Mouse (Mus musculus): ENCODE results near the gene Ywhab. TPM values are rescaled to one million over a fixed set of nuclear protein-coding genes. Genes with fewer than 3 reads are reported as not detected.
A peak's percentile ranks its signal among the peaks of the same experiment; 100 is the strongest.

Ywhab gene
- 100 to 1,000 TPM; 138 to 139 TPM for total RNA-seq (2021)

- DNase-seq: no peak
- intact Hi-C loops (cut with DNase I): no loop called here
These were observed at the start of gene Ywhab for GRCm38 (mm10) chr2:163994654-163994976. Gene Ywhab, plus strand, starts transcription at chr2:163994960.

GRCm38 (mm10) chr2:163946221-163946620 lies 48.5 kb upstream of the Ywhab start:
- peak; percentile 26 to 30 for DNase-seq
- intact Hi-C loops (cut with DNase I): no loop called here

GRCm38 (mm10) chr2:163947976-163948375 lies 46.8 kb upstream of the Ywhab start:
- DNase-seq: no peak
- intact Hi-C loops (cut with DNase I): no loop called here

GRCm38 (mm10) chr2:163951770-163952169 lies 43.0 kb upstream of the Ywhab start:
- peak; percentile 67 to 74 for DNase-seq
- intact Hi-C loops (cut with DNase I): loop anchor here (1.0 to 10.0 kb wide), 2 partner anchors 93 to 167 kb away; no protein-coding TSS in a partner anchor

GRCm38 (mm10) chr2:163953622-163954310 lies 41.0 kb upstream of the Ywhab start:
- no peak for DNase-seq
- intact Hi-C loops (cut with DNase I): loop anchor here (10.0 kb wide), 1 partner anchor 169 kb away; no protein-coding TSS in a partner anchor

GRCm38 (mm10) chr2:163964606-163965560 lies 29.9 kb upstream of the Ywhab start:
- intact Hi-C loops (cut with DNase I): no loop called here
- no peak for DNase-seq

GRCm38 (mm10) chr2:163965706-163966105 lies 29.1 kb upstream of the Ywhab start:
- DNase-seq: no peak
- intact Hi-C loops (cut with DNase I): no loop called here

- intact Hi-C loops (cut with DNase I): no loop called here
- DNase-seq: peak; percentile 57 to 78
These were observed 26.2 kb upstream of the Ywhab start for GRCm38 (mm10) chr2:163968581-163968980.

GRCm38 (mm10) chr2:163970326-163970725 lies 24.4 kb upstream of the Ywhab start:
- no peak for DNase-seq
- intact Hi-C loops (cut with DNase I): no loop called here

- DNase-seq: no peak
- intact Hi-C loops (cut with DNase I): no loop called here
These were observed 20.7 kb upstream of the Ywhab start for GRCm38 (mm10) chr2:163974056-163974455.

- intact Hi-C loops (cut with DNase I): no loop called here
- DNase-seq: peak; percentile 20 to 25
These were observed 18.3 kb upstream of the Ywhab start for GRCm38 (mm10) chr2:163976448-163976847.

- DNase-seq: no peak
- intact Hi-C loops (cut with DNase I): no loop called here
These were observed 7.5 kb upstream of the Ywhab start for GRCm38 (mm10) chr2:163987233-163987632.

- no peak for DNase-seq
- intact Hi-C loops (cut with DNase I): no loop called here
These were observed 1.9 kb upstream of the Ywhab start for GRCm38 (mm10) chr2:163992871-163993270.

GRCm38 (mm10) chr2:163994977-163995862 lies 460 bp downstream of the Ywhab start:
- intact Hi-C loops (cut with DNase I): loop anchor here (5.0 kb wide), 1 partner anchor 57 kb away; no protein-coding TSS in a partner anchor
- DNase-seq: peak; percentile 96 to 97

GRCm38 (mm10) chr2:163996275-163996674 lies 1.5 kb downstream of the Ywhab start:
- no peak for DNase-seq
- intact Hi-C loops (cut with DNase I): loop anchor here (5.0 kb wide), 1 partner anchor 56 kb away; no protein-coding TSS in a partner anchor

- intact Hi-C loops (cut with DNase I): loop anchor here (5.0 kb wide), 1 partner anchor 55 kb away; no protein-coding TSS in a partner anchor
These were observed 2.1 kb downstream of the Ywhab start for GRCm38 (mm10) chr2:163996899-163997298.

GRCm38 (mm10) chr2:163998981-163999380 lies 4.2 kb downstream of the Ywhab start:
- DNase-seq: no peak
- intact Hi-C loops (cut with DNase I): loop anchor here (5.0 kb wide), 1 partner anchor 53 kb away; no protein-coding TSS in a partner anchor

More at GRCm38 (mm10) chr2:163996899-163997298, 2.1 kb downstream of the Ywhab start:
- DNase-seq: no peak

- intact Hi-C loops (cut with DNase I): no loop called here
These were observed 7.9 kb downstream of the Ywhab start for GRCm38 (mm10) chr2:164002637-164003036.

GRCm38 (mm10) chr2:164004503-164004902 lies 9.7 kb downstream of the Ywhab start:
- DNase-seq: no peak
- intact Hi-C loops (cut with DNase I): no loop called here

More at GRCm38 (mm10) chr2:164002637-164003036, 7.9 kb downstream of the Ywhab start:
- no peak for DNase-seq

GRCm38 (mm10) chr2:164006932-164007331 lies 12.2 kb downstream of the Ywhab start:
- DNase-seq: peak; percentile 21 to 39
- intact Hi-C loops (cut with DNase I): no loop called here

Data from heart, postnatal 10 days (tissue).